Mouse (Mus musculus) gastrocnemius, postnatal 10 days (tissue): ENCODE data around the gene Rnf43. TPM values are rescaled to one million over a fixed set of nuclear protein-coding genes. Genes with fewer than 3 reads are reported as not detected.

Experiments used
- DNase-seq: peaks from one replicate; pipeline ENCODE4 v3.0.0; 2021; ENCODE audit warnings: mixed read lengths
- microRNA-seq, 2 experiments: library from miRNA; unstranded; fragments of <30 nt; microRNA quantifications; one replicate each; pipeline ENCODE4 v1.2.0; 2021
- total RNA-seq, 2 experiments: library from RNA; stranded (reverse); gene quantifications; 2 replicates each; pipeline ENCODE4 v1.2.3; 2021

The Rnf43 gene
- total RNA-seq, 2 experiments from 2014 or later, result 0.07 to 0.16 TPM

- DNase-seq, result no peak
These were observed 98.0 kb downstream of the Rnf43 start, which contains the start of gene Tspoap1 for GRCm38 (mm10) chr11:87760301-87761081. Gene Tspoap1 (plus strand): TSS chr11:87760541.

DNA sequence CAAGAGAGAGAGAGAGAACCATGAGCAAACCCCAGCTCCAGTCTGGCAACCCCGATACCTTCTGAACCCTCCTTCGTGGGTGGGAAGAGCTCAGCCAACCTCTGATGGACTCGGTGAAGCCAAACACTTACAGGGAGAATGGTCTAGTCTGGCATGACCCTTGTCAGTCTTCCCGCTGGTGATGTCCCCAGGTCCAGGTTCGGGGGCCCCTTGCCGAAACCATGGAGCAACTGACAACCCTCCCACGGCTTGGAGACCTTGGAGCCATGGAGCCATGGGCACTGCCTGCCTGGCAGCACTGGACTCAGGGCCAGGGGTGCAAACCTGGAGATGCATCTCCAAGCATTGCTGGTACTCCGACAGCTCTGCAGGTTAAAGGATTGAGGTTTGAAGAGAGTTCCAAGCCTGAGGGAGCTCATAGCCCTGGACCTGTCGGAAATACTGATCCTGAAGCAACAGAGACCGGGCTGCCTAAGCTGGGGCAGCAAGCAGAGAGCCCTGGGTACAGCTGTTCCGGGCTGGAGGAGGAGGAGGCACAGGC is 98.7 kb downstream of the Rnf43 start:
- DNase-seq, result no peak

DNA sequence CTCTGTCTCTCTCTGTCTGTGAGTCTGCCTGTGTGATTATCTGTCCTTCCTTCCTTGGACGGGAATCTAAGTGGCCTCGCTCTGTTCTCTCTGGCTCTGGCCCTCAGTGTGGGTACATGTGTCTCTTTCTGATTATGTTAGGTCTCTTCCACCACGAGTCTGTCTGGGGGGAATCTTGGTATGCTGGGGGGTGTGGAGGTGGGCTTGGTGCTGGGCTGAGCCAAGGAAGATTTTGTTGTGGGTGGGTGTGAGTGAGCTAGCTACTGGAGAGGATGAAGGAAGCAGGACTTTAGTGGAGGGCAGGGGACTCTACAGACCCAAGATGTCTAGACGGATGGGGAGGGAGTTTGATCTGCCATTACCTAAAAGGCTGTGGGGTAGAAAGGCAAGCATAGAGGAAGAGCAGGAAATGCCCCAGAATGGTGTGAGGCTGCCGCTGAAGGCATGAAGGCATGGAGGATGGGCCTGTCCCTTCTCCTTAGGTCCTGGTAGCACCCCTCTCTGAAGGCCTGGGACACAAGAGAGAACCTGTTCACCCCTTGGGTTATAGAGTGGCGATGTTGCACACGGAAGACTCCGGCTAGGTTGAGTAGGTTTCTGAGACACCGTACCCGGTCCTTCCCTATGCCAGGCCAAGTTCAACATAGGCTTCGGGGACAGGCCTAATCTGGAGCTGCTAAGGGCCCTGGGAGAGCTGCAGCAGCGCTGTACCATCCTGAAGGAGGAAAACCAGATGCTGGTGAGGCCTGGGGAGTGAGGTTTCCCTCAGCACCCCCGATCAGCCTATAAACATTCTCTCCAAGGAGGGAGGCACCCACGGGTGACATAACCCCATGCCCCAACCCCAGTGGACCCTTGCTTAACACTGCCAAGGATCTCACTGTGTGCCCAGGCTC is 99.5 kb downstream of the Rnf43 start:
- no peak for DNase-seq

DNA sequence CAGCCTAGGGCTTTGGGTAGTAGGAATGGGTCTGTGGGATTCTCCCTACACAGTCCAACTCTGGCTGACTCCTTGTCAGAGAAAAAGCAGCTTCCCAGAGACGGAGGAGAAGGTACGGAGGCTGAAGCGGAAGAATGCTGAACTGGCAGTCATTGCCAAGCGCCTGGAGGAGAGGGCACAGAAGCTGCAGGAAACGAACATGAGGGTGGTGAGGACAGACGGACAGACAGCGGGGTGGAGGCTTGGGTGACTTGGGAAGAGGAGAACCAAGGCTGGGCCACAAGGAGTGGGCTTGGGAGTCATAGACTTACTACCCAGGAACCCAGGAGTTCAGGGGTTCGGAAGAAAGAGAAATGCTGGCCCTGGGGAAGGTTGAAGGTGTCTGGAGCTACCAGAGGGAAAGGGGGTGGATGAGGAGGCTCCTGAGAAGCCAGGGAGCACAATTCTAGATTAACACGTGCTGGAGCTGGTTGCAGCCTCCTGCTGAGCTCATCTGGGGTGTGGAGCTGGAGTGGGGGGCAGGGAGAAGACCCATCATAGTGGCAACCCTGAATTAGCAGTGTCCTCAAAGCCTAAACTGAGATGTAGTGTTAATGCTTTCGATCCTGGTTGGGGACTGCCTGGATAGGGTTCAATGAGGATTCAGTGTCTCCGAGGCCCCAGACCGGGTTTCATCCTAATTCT is 100.3 kb downstream of the Rnf43 start:
- no peak for DNase-seq

DNA sequence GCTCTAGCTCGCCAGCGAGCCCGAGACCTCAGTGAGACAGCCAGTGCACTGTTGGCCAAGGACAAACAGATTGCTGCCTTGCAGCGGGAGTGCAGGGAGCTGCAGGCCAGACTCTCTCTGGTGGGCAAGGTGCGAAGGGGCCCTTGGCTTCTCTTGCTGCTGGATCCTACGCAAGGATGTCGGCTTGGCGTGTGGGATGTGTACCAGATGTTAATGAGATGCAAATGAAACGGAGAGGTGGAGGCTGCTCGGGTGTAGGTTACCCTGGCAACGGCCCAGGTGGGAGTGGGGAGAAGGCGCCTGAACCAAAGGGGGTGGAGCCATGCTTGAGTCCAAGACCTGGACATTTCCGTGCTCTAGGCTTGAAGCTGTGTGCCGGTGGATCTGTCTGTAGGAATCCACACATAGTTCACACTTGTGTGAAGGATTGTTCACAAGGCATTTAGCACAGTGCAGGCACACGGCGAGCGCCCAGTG is 101.0 kb downstream of the Rnf43 start:
- no peak for DNase-seq

DNA sequence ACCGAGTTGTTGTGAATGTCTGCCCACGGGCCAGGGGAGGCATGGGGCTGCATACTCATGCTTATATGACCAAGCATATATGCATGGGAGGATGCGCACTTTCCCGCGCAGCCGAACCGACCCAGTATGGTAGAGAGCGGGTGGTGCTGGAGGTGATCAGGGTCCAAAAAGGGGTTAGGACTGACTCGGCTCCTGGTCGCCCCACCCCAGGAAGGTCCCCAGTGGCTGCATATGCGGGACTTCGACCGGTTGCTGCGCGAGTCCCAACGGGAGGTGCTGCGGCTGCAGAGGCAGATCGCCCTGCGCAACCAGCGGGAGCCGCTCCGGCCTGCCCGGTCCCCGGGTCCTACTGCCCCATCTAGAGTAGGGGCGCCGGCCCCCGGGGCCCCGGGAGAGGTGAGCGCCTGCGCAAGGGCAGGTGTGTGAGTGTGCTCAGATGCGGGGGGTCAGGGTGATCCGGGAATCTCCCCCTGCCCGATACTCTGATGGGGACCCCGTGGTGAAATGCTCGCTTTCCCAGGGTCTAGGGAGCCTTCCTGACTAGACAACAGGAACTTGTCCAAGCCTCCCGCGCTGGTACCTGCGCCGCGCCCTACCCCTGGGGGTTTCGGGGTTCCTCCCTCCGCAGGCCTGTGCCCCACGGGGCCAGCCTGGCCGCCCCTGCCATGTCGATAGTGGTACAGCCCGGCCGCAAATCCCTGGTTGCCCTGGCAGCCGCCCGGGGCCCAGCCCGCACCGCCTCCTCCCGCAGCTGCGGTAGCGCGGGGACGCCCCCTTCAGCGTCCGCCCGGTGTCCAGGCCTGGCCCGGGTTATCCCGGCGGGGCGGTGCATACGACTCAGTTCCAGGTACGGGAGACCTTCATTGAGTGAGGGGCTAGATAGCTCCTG is 101.7 kb downstream of the Rnf43 start:
- DNase-seq, result no peak

DNA sequence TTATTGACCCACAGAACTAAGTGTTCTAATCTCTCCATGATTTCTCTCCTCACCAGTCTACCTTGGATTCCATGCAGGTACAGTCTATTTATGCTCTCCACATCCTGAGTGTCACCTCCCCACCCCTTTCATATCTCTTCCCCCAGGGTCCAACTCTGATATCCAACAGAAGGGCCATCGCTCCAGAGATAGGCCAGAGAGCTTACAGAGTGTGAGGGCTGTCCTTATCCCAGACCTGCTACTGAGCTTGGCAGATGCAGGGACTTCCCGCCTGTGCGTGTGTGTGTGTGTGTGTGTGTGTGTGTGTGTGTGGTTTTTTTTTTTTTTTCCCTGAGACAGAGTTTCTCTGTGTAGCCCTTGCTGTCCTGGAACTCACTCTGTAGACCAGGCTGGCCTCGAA is 106.2 kb downstream of the Rnf43 start:
- no peak for DNase-seq

GRCm38 (mm10) chr11:87770989-87771388 is 108.5 kb downstream of the Rnf43 start:
- peak; percentile 77 for DNase-seq

- no peak for DNase-seq
These were observed 109.8 kb downstream of the Rnf43 start for GRCm38 (mm10) chr11:87772354-87772753.

- peak; percentile 31 for DNase-seq
These were observed 115.7 kb downstream of the Rnf43 start for GRCm38 (mm10) chr11:87778100-87778765.

DNA sequence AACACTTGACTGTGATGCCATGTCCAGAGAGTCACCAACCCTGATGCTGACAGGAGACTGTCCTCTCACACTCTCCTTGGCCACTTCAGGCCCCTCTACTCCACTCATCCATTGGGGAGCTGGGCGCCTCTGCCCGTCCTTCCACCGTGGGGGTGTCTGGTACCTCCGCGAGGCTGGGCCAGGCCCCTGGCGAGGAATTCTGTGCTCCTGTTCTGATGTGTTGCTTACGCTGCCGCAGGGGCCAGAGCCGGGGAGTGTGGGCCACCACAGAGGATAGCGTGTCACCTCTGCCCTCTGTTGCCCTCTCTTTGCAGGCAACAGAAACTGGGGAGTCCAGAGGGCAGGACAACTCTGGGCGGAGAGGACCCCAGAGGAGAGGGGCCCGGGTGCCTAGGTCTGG is 116.4 kb downstream of the Rnf43 start:
- DNase-seq, result no peak

DNA sequence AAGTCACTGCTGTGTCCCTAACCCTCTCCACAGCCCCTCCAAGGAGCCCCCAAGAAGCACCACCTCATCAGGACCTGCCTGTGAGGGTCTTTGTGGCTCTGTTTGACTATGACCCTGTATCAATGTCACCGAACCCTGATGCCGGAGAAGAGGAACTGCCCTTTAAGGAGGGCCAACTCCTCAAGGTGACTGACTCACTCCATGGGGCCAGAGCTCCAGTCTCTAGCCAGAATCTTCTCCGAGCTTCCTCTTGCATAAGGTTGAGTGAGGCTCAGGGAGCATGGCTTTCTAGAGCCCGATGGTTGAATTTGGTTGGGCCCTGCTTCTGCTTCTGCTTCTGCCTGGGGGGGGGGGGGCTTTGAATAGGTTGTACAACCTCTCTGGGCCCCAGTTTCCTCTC is 116.9 kb downstream of the Rnf43 start:
- no peak for DNase-seq

- no peak for DNase-seq
These were observed 117.6 kb downstream of the Rnf43 start for GRCm38 (mm10) chr11:87780130-87780529.

Small RNAs within 50 kb of the gene (microRNA-seq; reads per million reads assigned to microRNA genes)
- gene Mir142, result 0 reads per million in 2 experiments
- 0 reads per million in 2 experiments for gene Mir142b

Other genes with a start within 250 kb of the Rnf43 start
- not detected for gene Gm11492, start 96.1 kb upstream of the Rnf43 start, total RNA-seq
- gene Sept4, start 93.8 kb upstream of the Rnf43 start, total RNA-seq, result 10 to 100 TPM; 45.9 to 59.6 TPM
- 10 to 100 TPM; 10.9 to 13.3 TPM for gene Mtmr4, start 70.6 kb upstream of the Rnf43 start, total RNA-seq
- under 1 TPM in 1 of 2 experiments, not detected in 1; 0.05 TPM for gene Hsf5, start 45.6 kb upstream of the Rnf43 start, total RNA-seq
- gene Supt4a, start 74.8 kb downstream of the Rnf43 start, total RNA-seq, result 10 to 100 TPM; 38.6 to 42.6 TPM
- gene Tspoap1, start 97.8 kb downstream of the Rnf43 start, total RNA-seq, result under 1 TPM; 0.27 to 0.38 TPM
- 1 to 10 TPM in 1 of 2 experiments, not detected in 1; 4.4 TPM for gene Mpo, start 130.9 kb downstream of the Rnf43 start, total RNA-seq
- not detected for gene Lpo, start 165.6 kb downstream of the Rnf43 start, total RNA-seq
- 1 to 10 TPM; 2.9 to 3.0 TPM for gene Mks1, start 190.5 kb downstream of the Rnf43 start, total RNA-seq
- gene Epx, start 212.8 kb downstream of the Rnf43 start, total RNA-seq, result under 1 TPM in 1 of 2 experiments, not detected in 1; 0.47 TPM
- gene Olfr462, start 229.5 kb downstream of the Rnf43 start, total RNA-seq, result not detected
- not detected for gene Olfr463, start 234.7 kb downstream of the Rnf43 start, total RNA-seq